Mouse (Mus musculus) MEL (cell line): ENCODE measurements around the gene Cdk13. TPM values are rescaled to one million over a fixed set of nuclear protein-coding genes. Genes with fewer than 3 reads are reported as not detected.
A peak's percentile ranks its signal among the peaks of the same experiment; 100 is the strongest.

Source experiments
- DNase-seq: peaks from one replicate; pipeline ENCODE4 v3.0.0; 2011; ENCODE audit warnings: low read depth, low spot score
- H3K27ac ChIP-seq: 2 replicates; pipeline ENCODE4 v1.5.1; 2012; ENCODE audit warnings: low read depth, mild to moderate bottlenecking, control low read depth, low read length, moderate library complexity; ENCODE audit not compliant: control insufficient read depth
- H3K27me3 ChIP-seq, 2 experiments: fragments of 150-350 bp in 1 of 2; sonication (generic) in 1 of 2; 2 replicates each; pipeline ENCODE4 v1.6.1; 2012; ENCODE audit warnings: low read length in 2 of 2, mild to moderate bottlenecking in 2 of 2, improper control_type of control experiment in 1 of 2, moderate library complexity in 1 of 2; ENCODE audit not compliant: insufficient read depth in 2 of 2, control insufficient read depth in 1 of 2
- H3K36me3 ChIP-seq, 2 experiments: 2 replicates each; pipeline ENCODE4 v1.6.1; 2012 to 2014; ENCODE audit warnings: low read length in 2 of 2, improper control_type of control experiment in 1 of 2, inconsistent platforms in 1 of 2, mild to moderate bottlenecking in 1 of 2; ENCODE audit not compliant: insufficient read depth in 2 of 2, control insufficient read depth in 1 of 2
- H3K4me1 ChIP-seq, 2 experiments: fragments of 150-350 bp in 1 of 2; sonication (generic) in 1 of 2; 2 replicates each; pipeline ENCODE4 v1.6.1; 2012; ENCODE audit warnings: low read length in 2 of 2, improper control_type of control experiment in 1 of 2, mild to moderate bottlenecking in 1 of 2; ENCODE audit not compliant: insufficient read depth in 2 of 2, control insufficient read depth in 1 of 2
- H3K4me3 ChIP-seq, 2 experiments: fragments of 150-350 bp in 1 of 2; sonication (generic) in 1 of 2; 2 replicates each; pipeline ENCODE4 v1.5.1; 2012; ENCODE audit warnings: low read depth in 2 of 2, low read length in 2 of 2, mild to moderate bottlenecking in 2 of 2, moderate library complexity in 2 of 2, control low read depth in 1 of 2, improper control_type of control experiment in 1 of 2; ENCODE audit not compliant: control insufficient read depth in 1 of 2, insufficient read depth in 1 of 2
- H3K79me2 ChIP-seq: 2 replicates; pipeline ENCODE4 v1.6.1; 2012; ENCODE audit warnings: mild to moderate bottlenecking, low read length, moderate library complexity; ENCODE audit not compliant: control insufficient read depth, poor library complexity, insufficient read depth
- H3K9ac ChIP-seq: 2 replicates; pipeline ENCODE4 v1.6.1; 2012; ENCODE audit warnings: low read depth, mild to moderate bottlenecking, control low read depth, low read length, moderate library complexity; ENCODE audit not compliant: control insufficient read depth, poor library complexity, severe bottlenecking
- H3K9me3 ChIP-seq: fragments of 150-350 bp; sonication (generic); replicated peaks from 2 replicates; pipeline ENCODE4 v1.6.1; 2012; ENCODE audit warnings: mild to moderate bottlenecking, low read length, improper control_type of control experiment, moderate library complexity; ENCODE audit not compliant: insufficient read depth
- CHD1 ChIP-seq: IDR thresholded peaks from 2 replicates; pipeline ENCODE4 v1.6.1; 2012; ENCODE audit warnings: low read depth, mild to moderate bottlenecking, inconsistent platforms, low read length, improper control_type of control experiment
- CHD2 ChIP-seq: IDR thresholded peaks from 2 replicates; pipeline ENCODE4 v1.6.1; 2011; ENCODE audit warnings: low read length, improper control_type of control experiment
- CTCF ChIP-seq, 3 experiments: IDR thresholded peaks in 2 of 3; conservative IDR thresholded peaks in 1 of 3; 2 replicates each; pipeline ENCODE4 v1.5.1; 2011 to 2012; ENCODE audit warnings: low read length in 3 of 3, low read depth in 2 of 3, mild to moderate bottlenecking in 2 of 3, improper control_type of control experiment in 1 of 3, inconsistent platforms in 1 of 3, mixed read lengths in 1 of 3, moderate library complexity in 1 of 3; ENCODE audit not compliant: control insufficient read depth in 1 of 3, insufficient read depth in 1 of 3, poor library complexity in 1 of 3, severe bottlenecking in 1 of 3
- ELF1 ChIP-seq: IDR thresholded peaks from 2 replicates; pipeline ENCODE4 v1.6.1; 2014; ENCODE audit warnings: low read depth, mild to moderate bottlenecking, inconsistent platforms, low read length, improper control_type of control experiment, moderate library complexity
- EP300 ChIP-seq, 2 experiments: IDR thresholded peaks; 2 replicates each; pipeline ENCODE4 v1.6.1; 2011; ENCODE audit warnings: improper control_type of control experiment in 2 of 2, low read length in 2 of 2, low read depth in 1 of 2, mild to moderate bottlenecking in 1 of 2
- ETS1 ChIP-seq: IDR thresholded peaks from 2 replicates; pipeline ENCODE4 v1.6.1; 2012; ENCODE audit warnings: low read depth, mild to moderate bottlenecking, inconsistent platforms, low read length, improper control_type of control experiment, moderate library complexity
- GABPA ChIP-seq: IDR thresholded peaks from 2 replicates; pipeline ENCODE4 v1.6.1; 2012; ENCODE audit warnings: low read depth, mild to moderate bottlenecking, inconsistent platforms, low read length, improper control_type of control experiment, moderate library complexity
- HCFC1 ChIP-seq: IDR thresholded peaks from 2 replicates; pipeline ENCODE4 v1.6.1; 2012; ENCODE audit warnings: low read depth, mild to moderate bottlenecking, inconsistent platforms, low read length, improper control_type of control experiment, moderate library complexity
- JUND ChIP-seq: IDR thresholded peaks from 2 replicates; pipeline ENCODE4 v1.6.1; 2011; ENCODE audit warnings: low read depth, mild to moderate bottlenecking, improper control_type of control experiment, low read length
- KAT2A ChIP-seq: conservative IDR thresholded peaks from 2 replicates; pipeline ENCODE4 v1.6.1; 2012; ENCODE audit warnings: low read depth, low read length, improper control_type of control experiment, inconsistent platforms
- MAX ChIP-seq: IDR thresholded peaks from 2 replicates; pipeline ENCODE4 v1.6.1; 2011; ENCODE audit warnings: low read length, improper control_type of control experiment
- MXI1 ChIP-seq: IDR thresholded peaks from 2 replicates; pipeline ENCODE4 v1.6.1; 2011; ENCODE audit warnings: mild to moderate bottlenecking, low read depth, low read length, improper control_type of control experiment
- MYB ChIP-seq: IDR thresholded peaks from 2 replicates; pipeline ENCODE4 v1.6.1; 2011; ENCODE audit warnings: mild to moderate bottlenecking, low read depth, low read length, improper control_type of control experiment
- POLR2A ChIP-seq, 2 experiments: IDR thresholded peaks; 2 replicates each; pipeline ENCODE4 v1.6.1; 2011 to 2012; ENCODE audit warnings: low read length in 2 of 2, mild to moderate bottlenecking in 2 of 2, control low read depth in 1 of 2, improper control_type of control experiment in 1 of 2, low read depth in 1 of 2, moderate library complexity in 1 of 2; ENCODE audit not compliant: control insufficient read depth in 1 of 2, insufficient read depth in 1 of 2, poor library complexity in 1 of 2
- POLR2AphosphoS2 ChIP-seq: IDR thresholded peaks from 2 replicates; pipeline ENCODE4 v1.6.1; 2011; ENCODE audit warnings: low read length, improper control_type of control experiment
- POLR2AphosphoS5 ChIP-seq: IDR thresholded peaks from 2 replicates; pipeline ENCODE4 v1.6.1; 2012; ENCODE audit warnings: low read depth, borderline replicate concordance, mild to moderate bottlenecking, inconsistent platforms, low read length, moderate library complexity, mixed read lengths
- RCOR1 ChIP-seq: IDR thresholded peaks from 2 replicates; pipeline ENCODE4 v1.6.1; 2012; ENCODE audit warnings: low read depth, mild to moderate bottlenecking, inconsistent platforms, low read length, improper control_type of control experiment
- SIN3A ChIP-seq: IDR thresholded peaks from 2 replicates; pipeline ENCODE4 v1.6.1; 2012; ENCODE audit warnings: low read length, improper control_type of control experiment, inconsistent platforms
- TAL1 ChIP-seq: IDR thresholded peaks from 2 replicates; pipeline ENCODE4 v1.6.1; 2012; ENCODE audit warnings: mild to moderate bottlenecking, inconsistent platforms, low read length, moderate library complexity, mixed read lengths
- TCF12 ChIP-seq: IDR thresholded peaks from 2 replicates; pipeline ENCODE4 v1.6.1; 2014; ENCODE audit warnings: low read depth, mild to moderate bottlenecking, inconsistent platforms, low read length, improper control_type of control experiment, moderate library complexity
- USF1 ChIP-seq: IDR thresholded peaks from 2 replicates; pipeline ENCODE4 v1.6.1; 2014; ENCODE audit warnings: low read depth, mild to moderate bottlenecking, inconsistent platforms, low read length, improper control_type of control experiment, moderate library complexity
- USF2 ChIP-seq, 2 experiments: IDR thresholded peaks; 2 replicates each; pipeline ENCODE4 v1.6.1; 2011 to 2012; ENCODE audit warnings: improper control_type of control experiment in 2 of 2, low read length in 2 of 2, borderline replicate concordance in 1 of 2, inconsistent platforms in 1 of 2, low read depth in 1 of 2, mild to moderate bottlenecking in 1 of 2; ENCODE audit not compliant: insufficient read depth in 1 of 2
- ZMIZ1 ChIP-seq: IDR thresholded peaks from 2 replicates; pipeline ENCODE4 v1.6.1; 2012; ENCODE audit warnings: low read depth, mild to moderate bottlenecking, inconsistent platforms, low read length, improper control_type of control experiment, moderate library complexity
- polyA plus RNA-seq, 2 experiments: library from polyadenylated mRNA; stranded (reverse) in 1 of 2; unstranded in 1 of 2; fragments of >175 nt in 1 of 2; fragments of >200 nt in 1 of 2; gene quantifications; 2 replicates each; pipeline versions ENCODE4 v1.2.1 to v1.2.4; 2012; ENCODE audit warnings: low replicate concordance in 2 of 2, low read depth in 1 of 2; ENCODE audit not compliant: insufficient read length in 2 of 2, insufficient read depth in 1 of 2, missing spikeins in 1 of 2
- total RNA-seq: library from RNA; depleted of rRNA; stranded (reverse); fragments of 300-350 nt; gene quantifications from 2 replicates; pipeline ENCODE4 v1.2.3, GENCODE M21; 2012

The Cdk13 gene
- total and polyA plus RNA-seq, 3 experiments = 28.7 to 43.7 TPM; not detected in 1

GRCm38 (mm10) chr13:17694911-17695699 lies 109.8 kb downstream of the Cdk13 start, which contains the start of the genes Mplkip and Sugct (continued):
- TF ChIP-seq ZMIZ1 = peak; percentile 64; the same call in 1 of the 2 replicates
- TF ChIP-seq RCOR1 = no peak
- TF ChIP-seq TAL1 = no peak
- peak in 1 of 2 experiments; percentile 53; a peak in 1 of 4 replicates for TF ChIP-seq EP300 (IDR thresholded peaks at IDR 0.05; ENCODE audit: low read depth in 1 of 2, low read length in 2 of 2)
- peak; percentile 53 to 86; a peak in 3 of 4 replicates for TF ChIP-seq POLR2A (IDR thresholded peaks at IDR 0.05; ENCODE audit: control insufficient read depth in 1 of 2, insufficient read depth in 1 of 2, low read depth in 1 of 2, low read length in 2 of 2, poor library complexity in 1 of 2)
- TF ChIP-seq HCFC1 = peak; percentile 90
- no peak for TF ChIP-seq CHD2
- TF ChIP-seq USF1 = no peak
- TF ChIP-seq KAT2A = peak; percentile 56; the same call in 1 of the 2 replicates
- TF ChIP-seq MAX = peak; percentile 50; the same call in 1 of the 2 replicates
- TF ChIP-seq POLR2AphosphoS2 = peak; percentile 72; the same call in 1 of the 2 replicates
- TF ChIP-seq TCF12 = peak; percentile 82
- peak; percentile 68; the same call in 1 of the 2 replicates for TF ChIP-seq ETS1
- TF ChIP-seq GABPA = no peak
- TF ChIP-seq MXI1 = peak; percentile 81
- TF ChIP-seq JUND = no peak
- peak; percentile 95 for TF ChIP-seq MYB

- Histone ChIP-seq H3K27ac (peak overlapping the region; percentile 78), H3K9ac (peak overlapping the region; percentile 83), H3K36me3 (peaks cover 0 to 29% of the 10 kb centered on the region in 2 experiments; a peak in 3 of 4 replicates), H3K27me3 (no peaks in the 10 kb centered on the region), H3K79me2 (peaks cover 25% of the 10 kb centered on the region), H3K9me3 (no peaks in the 10 kb centered on the region), H3K4me1 (peaks cover 3 to 8% of the 10 kb centered on the region in 2 experiments), H3K4me3 (peak overlapping the region; percentile 87 to 93)
- TF ChIP-seq POLR2AphosphoS2 (no peak), SIN3A (no peak), USF1 (no peak), POLR2AphosphoS5 (no peak), TCF12 (no peak), USF2 (IDR thresholded peaks at IDR 0.05; ENCODE audit: borderline replicate concordance in 1 of 2, insufficient read depth in 1 of 2, low read depth in 1 of 2, low read length in 2 of 2) (no peak), CHD1 (no peak), POLR2A (IDR thresholded peaks at IDR 0.05; ENCODE audit: control insufficient read depth in 1 of 2, insufficient read depth in 1 of 2, low read depth in 1 of 2, low read length in 2 of 2, poor library complexity in 1 of 2) (no peak), ELF1 (no peak), ETS1 (no peak), CHD2 (no peak), CTCF (IDR thresholded peaks at IDR 0.05 in 2 of 3, conservative IDR thresholded peaks at IDR 0.05 in 1 of 3; ENCODE audit: control insufficient read depth in 1 of 3, insufficient read depth in 1 of 3, low read depth in 2 of 3, low read length in 3 of 3, poor library complexity in 1 of 3, severe bottlenecking in 1 of 3) (no peak), ZMIZ1 (no peak), RCOR1 (no peak), MYB (no peak)
- peak; percentile 78 for DNase-seq
Observed at GRCm38 (mm10) chr13:17694414-17694813, 110.5 kb downstream of the Cdk13 start.
